Mouse (Mus musculus) C2C12 (cell line): ENCODE measurements around the gene Plekhg5.

Experiments
- CTCF ChIP-seq: IDR thresholded peaks from one replicate; pipeline ENCODE4 v1.5.1; 2011; ENCODE audit not compliant: control insufficient read depth, insufficient read depth, insufficient read length
- MYOD1 ChIP-seq: IDR thresholded peaks from one replicate; pipeline ENCODE4 v1.6.1; 2011; ENCODE audit warnings: low read depth; ENCODE audit not compliant: control insufficient read depth, insufficient read length

DNA sequence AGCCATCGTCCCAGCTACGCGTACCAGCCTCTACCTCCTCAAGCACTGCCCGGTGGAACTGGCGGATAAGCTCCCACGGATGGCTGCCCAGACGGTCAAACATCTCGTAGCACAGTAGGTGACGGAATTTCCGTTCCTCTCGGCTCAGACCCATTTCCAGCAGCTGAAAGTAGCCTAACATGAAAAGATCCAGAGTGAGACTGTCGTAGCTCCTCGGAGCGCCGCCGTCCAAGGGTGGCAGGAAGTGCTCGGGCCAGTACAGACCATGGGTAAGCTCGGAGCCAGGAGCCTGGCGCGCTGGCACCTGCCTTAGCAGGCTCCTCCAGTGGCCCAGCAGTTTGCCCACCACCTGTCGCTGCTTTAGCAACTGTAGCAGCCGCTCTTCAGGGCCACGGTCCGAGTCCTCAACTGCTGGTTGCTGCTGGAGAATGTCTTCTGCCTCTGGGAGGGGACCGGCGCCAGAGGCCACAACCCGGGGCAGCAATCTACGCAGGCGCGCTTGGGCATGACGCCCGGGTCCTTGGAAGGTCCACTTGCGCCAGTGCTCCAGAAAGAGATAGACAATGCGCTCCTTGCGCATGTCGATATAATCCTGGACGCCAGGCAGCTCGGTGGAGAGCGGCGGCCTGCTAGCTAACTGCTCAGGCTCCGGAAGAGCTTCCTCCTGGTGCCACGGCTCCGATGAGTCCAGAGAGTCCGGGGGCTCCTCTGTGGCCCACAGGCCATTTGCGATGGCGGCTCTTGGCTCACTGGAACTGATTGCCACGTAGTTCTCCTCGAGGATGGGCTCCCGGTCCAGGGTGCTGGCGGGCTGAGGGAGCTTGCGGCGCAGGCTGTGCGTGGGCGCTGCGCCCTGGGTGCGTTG, 53.1 kb downstream of the Plekhg5 start:
- TF ChIP-seq CTCF (no peak), MYOD1 (no peak)
